Mouse (Mus musculus): ENCODE data around the gene Slc5a11.

GRCm38 (mm10) chr7:123225159-123225558 is 10.6 kb downstream of the Slc5a11 start:
- TF ChIP-seq EP300 (IDR thresholded peaks at IDR 0.05; ENCODE audit: low read depth) (no peak), CTCF (IDR thresholded peaks at IDR 0.05; ENCODE audit: low read depth) (no peak)

Data from liver, embryonic 14.5 days (tissue).